Mouse (Mus musculus) spleen, adult 18-20 months (tissue): Measurements from ENCODE around the gene Myo19.

ENCODE experiments used
- DNase-seq, 2 experiments: peaks; one replicate each; pipeline ENCODE4 v3.0.0; 2022; ENCODE audit warnings: mixed read lengths in 2 of 2

Myo19 gene

DNA sequence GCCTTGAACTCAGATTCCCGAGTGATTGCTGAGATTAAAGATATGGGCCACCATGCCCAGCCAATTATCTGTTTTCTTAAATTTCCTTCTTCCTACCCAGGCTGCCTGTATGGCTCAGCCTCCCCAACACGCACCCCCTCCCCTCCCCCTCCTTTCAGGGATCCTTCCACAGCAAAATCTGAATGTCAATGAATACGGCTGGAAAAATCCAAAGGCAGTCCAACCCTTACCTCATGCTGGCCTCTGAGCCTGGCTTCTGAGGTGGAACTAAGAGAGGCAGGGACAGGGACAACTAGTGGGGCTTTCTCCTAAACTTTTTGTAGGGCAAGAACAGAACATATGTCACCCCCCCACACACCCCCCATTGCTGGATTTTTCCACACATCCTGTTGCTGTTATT is 68.2 kb downstream of the Myo19 start:
- no peak for DNase-seq

DNA sequence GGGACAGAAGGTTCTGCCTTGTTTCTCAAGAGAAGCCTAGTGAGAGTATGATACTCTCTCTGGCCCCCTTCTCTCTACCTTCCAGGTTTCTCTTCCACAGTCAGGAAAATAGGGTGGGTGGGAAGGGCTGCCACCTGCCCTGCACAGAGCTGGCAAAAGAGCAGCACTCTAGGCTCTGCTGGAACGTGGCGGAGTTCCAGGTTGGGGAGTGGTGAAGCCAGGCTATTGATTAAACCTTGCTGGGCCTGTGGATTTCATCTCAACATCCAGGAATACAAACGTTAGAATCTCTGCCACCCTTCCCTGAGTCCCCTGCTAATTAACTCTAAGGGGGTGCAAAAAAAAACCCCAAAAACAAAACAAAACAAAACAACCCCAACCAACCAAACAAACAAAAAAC is 68.6 kb downstream of the Myo19 start:
- DNase-seq: no peak

GRCm38 (mm10) chr11:84952611-84953010 is 72.7 kb downstream of the Myo19 start:
- no peak for DNase-seq

GRCm38 (mm10) chr11:84956400-84956799 is 76.5 kb downstream of the Myo19 start:
- DNase-seq: no peak

GRCm38 (mm10) chr11:84957171-84957570 is 77.2 kb downstream of the Myo19 start:
- no peak for DNase-seq

GRCm38 (mm10) chr11:84957591-84958270 is 77.8 kb downstream of the Myo19 start, which contains the start of gene Car4:
Car4 (plus strand) TSS chr11:84957786.
- DNase-seq: no peak

- no peak for DNase-seq
Measured at GRCm38 (mm10) chr11:84958271-84958630, 78.3 kb downstream of the Myo19 start.

DNA sequence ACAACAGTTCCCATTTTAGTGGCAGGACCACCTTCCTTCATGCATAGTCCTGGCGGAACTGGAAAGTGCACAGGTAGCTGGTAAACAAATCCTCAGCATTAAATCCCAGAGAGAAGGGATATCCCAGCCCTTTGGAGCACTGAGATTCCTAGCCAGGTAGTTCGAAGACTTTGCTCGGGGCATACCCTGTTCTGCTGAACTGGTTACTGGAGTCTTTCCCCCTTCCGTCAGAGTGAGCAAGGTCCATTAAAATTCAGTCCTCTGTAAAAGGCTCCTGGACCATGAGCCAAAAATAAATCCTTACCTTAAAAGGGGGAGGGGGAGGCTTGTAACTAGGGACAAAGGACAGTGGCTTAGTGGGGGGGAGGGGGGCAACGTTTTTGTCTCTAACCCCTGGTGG is 79.2 kb downstream of the Myo19 start:
- DNase-seq: no peak

DNA sequence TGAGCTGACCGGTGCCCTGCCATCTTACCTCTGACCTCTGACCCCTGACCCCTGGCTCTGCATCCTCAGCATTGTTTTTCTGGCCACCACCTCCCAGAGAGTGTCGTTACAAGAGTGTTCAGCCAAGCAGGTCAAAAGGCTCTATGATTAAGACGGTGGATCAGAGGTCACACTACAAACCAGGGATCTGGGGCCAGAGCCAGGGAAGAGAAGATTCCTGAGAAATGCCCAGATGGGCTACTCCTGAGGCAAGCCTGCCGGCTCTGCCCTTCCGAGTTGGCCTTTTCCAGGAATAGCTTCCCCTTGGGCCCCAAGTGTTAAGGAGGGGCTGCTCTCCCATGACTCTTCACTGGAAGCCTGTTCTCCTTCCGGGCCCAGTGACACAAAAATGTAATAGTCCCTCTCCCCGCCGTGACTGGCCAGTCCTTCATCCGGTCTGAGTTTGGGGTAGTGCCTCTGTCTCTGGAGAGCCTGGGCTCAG is 79.8 kb downstream of the Myo19 start:
- DNase-seq: no peak

- DNase-seq: no peak
Measured at GRCm38 (mm10) chr11:84960291-84960690, 80.3 kb downstream of the Myo19 start.

DNA sequence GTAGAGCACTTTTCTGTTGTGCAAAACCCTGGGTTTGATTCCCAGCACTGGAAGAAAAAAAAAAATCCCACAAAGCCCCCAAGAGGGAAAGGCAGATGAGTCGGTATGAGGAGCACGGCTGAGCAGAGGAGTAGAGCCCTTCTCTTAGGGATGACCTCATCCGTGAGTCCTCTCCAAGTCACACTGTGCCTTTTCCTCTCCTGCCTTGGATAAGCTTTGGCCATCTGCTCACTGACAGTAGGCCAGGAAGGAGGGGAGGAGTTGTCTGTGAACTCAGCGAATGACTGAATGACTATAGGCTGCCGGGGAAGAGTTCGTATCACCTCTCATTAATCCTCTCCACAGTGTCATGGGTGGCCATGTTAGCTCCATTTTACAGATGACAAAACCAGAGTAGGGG is 80.8 kb downstream of the Myo19 start:
- no peak for DNase-seq
